Mouse (Mus musculus): ENCODE results near the gene Mapt.

DNA sequence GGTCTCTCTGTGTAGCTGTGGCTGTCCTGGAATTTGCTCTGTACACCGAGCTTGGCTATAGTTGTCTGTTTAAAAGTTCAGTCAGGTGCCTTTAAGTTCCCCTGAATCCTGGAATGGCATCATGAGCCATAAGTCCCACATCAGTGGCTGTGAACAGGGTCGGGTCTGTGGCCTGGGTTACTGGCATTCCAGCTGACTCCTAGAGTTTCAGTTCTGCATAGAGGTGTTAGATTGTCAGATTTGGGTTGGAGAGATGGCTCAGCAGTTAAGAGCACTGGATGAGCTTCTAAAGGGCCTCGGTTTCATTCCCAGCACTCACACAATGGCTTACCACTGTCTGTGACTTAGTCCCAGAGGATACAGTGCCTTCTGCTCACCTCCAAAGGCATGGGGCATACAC, 20.9 kb downstream of the Mapt start:
- TF ChIP-seq CTCF (IDR thresholded peaks at IDR 0.05; ENCODE audit: control insufficient read depth, insufficient read depth, insufficient replicate concordance, low read depth, low read length) (no peak), POLR2A (IDR thresholded peaks at IDR 0.05; ENCODE audit: control insufficient read depth, low read depth, low read length) (no peak)

Measured in testis, adult 2 months (tissue).